Mouse (Mus musculus): ENCODE measurements at regions not wholly inside any gene's neighbourhood (a gene's known extent, or its start where the extent isn't known, plus 50 kb on each side); places are given as distances from the start of the nearest gene placed in this dataset.

GRCm38 (mm10) chr13:30085446-30085845 lies 50.8 kb upstream of the Mboat1 start:
- intact Hi-C loops (cut with DNase I) = loop anchor here (10.0 kb wide), 1 partner anchor 101 kb away; the partner anchor contains the start of gene E2f3
- DNase-seq = no peak

GRCm38 (mm10) chr13:30085005-30085404 lies 51.3 kb upstream of the Mboat1 start:
- DNase-seq = peak; percentile 89
- intact Hi-C loops (cut with DNase I) = loop anchor here (10.0 kb wide), 1 partner anchor 100 kb away; the partner anchor contains the start of gene E2f3

DNA sequence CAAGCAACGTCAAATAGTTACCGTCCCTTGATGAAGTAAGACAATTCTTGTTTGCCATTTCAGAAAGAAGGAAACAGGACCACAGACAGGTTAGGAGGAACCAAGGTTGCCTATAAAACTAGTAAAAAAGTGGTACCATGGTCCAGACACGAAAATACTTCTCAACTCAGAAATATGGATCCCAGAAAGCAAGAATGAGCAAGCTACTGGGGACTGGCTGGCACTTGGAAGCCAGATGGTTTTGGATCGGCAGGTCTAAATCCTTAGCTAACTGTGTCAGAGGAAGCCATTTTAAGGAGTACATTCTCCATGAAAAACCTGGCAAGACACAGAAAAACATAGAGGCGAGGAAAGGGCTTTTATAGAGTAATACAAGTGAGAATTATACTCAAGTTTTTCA lies 51.9 kb upstream of the Mboat1 start:
- intact Hi-C loops (cut with DNase I) = loop anchor here (10.0 kb wide), 1 partner anchor 100 kb away; the partner anchor contains the start of gene E2f3
- no peak for DNase-seq

DNA sequence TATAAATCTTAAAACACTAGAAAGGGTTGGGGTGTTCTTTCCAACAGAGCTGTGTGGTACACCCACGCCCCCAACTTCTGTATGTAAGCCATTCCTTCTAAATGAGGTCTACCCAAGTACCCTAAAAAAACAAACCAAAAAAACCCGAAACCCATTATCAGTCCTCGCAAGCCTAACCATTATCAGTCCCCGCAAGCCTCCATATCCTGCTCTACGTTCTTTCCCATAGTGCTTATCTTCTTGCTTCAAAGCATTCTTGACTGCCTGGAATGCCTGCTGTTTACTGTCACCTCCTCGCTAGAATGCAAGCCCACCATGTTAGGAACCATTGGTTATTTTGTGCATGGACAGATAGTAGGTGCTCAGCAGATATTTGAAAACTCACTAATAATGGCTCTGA lies 52.3 kb upstream of the Mboat1 start:
- intact Hi-C loops (cut with DNase I) = loop anchor here (10.0 kb wide), 1 partner anchor 99 kb away; the partner anchor contains the start of gene E2f3
- no peak for DNase-seq

GRCm38 (mm10) chr13:30082761-30083160 lies 53.5 kb upstream of the Mboat1 start:
- intact Hi-C loops (cut with DNase I) = loop anchor here (10.0 kb wide), 1 partner anchor 98 kb away; the partner anchor contains the start of gene E2f3
- no peak for DNase-seq

GRCm38 (mm10) chr13:30080705-30081474 lies 55.4 kb upstream of the Mboat1 start:
- DNase-seq = no peak
- intact Hi-C loops (cut with DNase I) = loop anchor here (10.0 kb wide), 1 partner anchor 96 kb away; the partner anchor contains the start of gene E2f3

DNA sequence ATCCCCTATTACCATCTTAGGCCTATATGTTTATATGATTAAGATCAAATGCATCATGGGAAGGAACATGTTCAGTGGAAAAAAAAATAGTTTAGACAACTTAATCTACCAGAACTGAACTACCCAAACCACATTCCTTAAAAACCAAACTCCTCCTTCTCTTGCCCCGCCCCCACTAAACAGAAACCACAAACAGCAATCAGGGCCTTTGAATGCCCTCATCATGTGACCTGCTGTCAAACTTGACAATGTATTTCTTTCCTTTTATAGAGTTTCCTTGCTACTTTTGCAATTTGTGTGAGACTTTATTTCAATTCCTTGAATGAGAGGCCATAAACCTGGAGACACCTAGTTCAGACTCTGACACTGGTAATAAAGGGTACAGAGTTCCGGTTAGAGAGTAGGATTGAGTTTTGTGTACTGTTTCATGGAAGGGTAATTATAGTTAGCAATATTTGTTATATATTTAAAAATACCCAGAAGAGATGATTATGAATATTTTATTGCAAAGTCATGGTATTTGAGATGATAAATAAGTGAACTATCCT lies 61.7 kb upstream of the Mboat1 start:
- intact Hi-C loops (cut with DNase I) = no loop called here
- no peak for DNase-seq

DNA sequence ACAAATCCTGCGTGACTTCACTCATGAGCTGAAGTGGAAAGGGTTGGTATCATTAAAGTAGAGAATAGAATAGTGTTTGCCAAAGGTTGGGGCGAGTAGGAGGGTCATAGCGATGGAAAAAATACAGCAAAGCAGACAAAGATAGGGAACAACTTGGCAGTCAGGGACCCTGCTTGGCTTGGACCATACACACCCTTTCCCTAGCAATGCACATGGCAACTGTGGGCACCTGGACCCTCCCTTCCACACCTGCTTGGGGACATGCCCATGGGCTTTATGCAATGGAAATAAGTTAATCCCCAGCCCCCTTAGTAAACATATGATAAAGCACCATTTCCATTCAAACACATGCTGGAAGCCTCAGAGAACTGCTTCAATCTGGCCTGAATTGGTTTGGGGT lies 62.2 kb upstream of the Mboat1 start:
- intact Hi-C loops (cut with DNase I) = no loop called here
- no peak for DNase-seq

GRCm38 (mm10) chr13:30069397-30069796 lies 66.9 kb upstream of the Mboat1 start:
- no peak for DNase-seq
- intact Hi-C loops (cut with DNase I) = no loop called here

GRCm38 (mm10) chr13:30067581-30068375 lies 68.5 kb upstream of the Mboat1 start:
- intact Hi-C loops (cut with DNase I) = no loop called here
- DNase-seq = peak; percentile 29

- intact Hi-C loops (cut with DNase I) = no loop called here
- no peak for DNase-seq
Measured at GRCm38 (mm10) chr13:30065520-30065919, 70.8 kb upstream of the Mboat1 start.

DNA sequence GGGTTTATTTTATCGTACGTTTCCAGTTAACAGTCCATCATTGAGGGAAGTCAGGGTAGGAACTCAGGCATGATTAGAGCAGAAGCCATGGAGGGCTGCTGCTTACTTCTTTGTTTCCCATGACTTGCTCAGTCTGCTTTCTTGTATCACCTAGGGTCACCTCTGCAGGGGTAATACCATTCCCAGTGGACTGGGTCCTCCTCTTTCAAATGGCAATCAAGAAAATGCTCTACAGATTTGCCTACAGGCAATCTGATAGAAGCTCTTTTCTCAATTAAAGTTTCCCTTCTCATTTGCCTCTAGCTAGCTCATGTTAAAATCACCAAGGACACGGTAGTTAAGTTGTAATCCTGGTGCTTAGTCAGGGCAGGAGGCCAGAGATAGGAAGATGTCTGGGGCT lies 72.5 kb upstream of the Mboat1 start:
- intact Hi-C loops (cut with DNase I) = no loop called here
- DNase-seq = no peak

DNA sequence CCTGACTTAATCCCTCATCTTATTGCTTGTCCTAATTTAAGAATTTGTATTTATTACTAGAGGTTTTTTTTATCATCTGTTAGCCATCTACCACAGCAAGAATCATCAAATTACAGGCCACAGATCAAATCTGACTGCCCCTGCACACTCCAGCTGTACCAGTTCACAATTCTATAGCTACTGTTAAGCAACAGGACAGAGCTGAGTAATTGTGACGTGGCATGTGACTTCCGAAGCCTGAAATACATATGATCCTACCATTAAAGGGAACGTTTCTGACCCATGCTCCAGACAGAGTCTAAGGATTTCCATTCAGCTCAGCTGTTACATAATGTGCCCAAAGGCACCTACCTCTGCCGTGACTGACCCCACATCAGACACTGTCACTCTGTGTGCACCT lies 74.0 kb upstream of the Mboat1 start:
- DNase-seq = no peak
- intact Hi-C loops (cut with DNase I) = no loop called here

DNA sequence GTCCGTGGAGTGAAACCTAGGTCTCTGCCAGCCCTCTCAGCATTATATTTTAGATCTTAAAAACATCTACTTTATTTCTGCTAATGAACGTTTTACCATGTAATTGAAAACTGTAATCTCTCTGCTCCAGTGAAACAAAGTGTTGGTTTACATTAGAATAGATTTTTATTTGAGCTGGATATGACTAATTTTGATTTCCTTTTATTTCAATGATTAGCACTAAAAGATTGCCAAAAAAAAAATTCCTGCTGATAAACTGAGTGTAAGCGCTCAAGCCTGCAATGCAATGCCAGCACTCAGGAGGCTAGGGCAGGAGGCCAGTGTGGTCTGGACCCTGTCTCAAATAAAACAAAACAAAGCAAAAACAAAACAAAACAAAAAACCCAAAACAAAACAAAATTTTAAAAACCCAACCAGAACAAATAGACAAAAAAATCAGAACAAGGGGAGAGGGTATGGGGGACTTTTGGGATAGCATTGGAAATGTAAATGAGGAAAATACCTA lies 69.3 kb upstream of the E2f3 start:
- intact Hi-C loops (cut with DNase I) = no loop called here
- DNase-seq = peak; percentile 24

DNA sequence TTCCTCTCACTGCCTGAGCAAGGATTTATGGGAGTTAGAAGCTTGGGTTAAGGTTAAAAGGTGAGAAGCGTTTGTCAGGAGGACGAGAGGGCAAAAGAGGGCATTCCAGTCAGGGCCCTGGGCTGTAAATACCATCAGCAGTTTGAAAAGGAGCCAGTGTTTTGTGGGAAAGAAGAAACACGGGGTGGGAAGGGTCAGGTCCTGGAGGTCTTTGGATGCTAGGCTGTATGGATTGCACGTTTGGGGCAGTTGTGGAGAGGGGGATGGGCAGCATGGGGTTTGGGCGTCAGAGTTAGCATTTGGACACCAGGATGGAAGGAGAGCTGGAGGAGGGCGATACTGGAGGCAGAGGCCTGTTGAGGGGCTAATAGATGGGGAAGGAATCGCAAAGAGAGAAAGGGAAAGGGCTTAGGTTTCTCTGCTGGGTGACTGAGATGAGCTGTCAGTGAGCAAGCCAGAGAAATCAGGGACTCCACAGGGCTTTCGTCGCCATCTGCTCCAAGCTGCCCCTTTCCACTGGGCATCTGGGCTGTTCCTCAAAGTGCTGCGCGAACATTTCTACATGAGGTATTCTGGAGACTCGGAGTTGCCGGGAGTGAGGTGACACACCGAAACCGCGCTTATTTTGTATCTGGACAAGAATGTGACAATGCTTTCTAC lies 66.2 kb upstream of the E2f3 start:
- intact Hi-C loops (cut with DNase I) = no loop called here
- DNase-seq = peak; percentile 69

DNA sequence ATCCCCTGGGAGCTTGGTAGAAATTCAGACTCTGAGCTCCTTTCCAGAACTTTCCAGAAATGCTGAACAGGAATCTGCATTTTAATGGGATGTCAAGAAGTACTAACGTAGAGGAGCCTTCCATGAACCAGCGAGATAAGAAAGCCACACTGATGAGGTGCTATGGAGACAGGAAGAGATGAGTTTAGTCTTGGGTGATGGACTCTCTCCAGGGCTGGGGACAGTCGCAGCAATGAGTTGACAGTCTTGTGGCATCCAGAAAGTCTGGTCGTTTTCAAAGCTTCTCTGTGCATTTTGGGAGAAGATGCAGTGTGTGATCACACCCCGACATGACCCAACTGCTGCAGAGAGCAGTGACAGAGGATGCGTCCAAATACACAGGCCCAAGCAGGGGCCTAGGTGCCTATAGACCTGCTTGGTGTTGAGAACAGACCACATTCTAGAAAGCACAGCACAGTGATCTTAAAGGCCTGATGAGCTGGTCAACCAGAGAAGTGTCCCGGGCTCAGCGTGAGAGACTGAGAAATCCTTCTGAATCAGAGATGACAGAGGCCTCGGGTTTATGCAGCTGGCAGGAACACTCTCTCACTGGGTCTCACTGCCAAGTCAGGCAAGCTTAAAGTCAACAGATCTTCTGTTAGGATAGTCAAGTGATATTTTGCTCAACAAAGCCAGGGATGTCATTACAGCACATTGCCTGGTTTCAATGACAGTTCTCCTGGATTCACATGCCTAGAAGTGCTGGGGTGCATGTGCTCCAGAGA lies 65.1 kb upstream of the E2f3 start:
- intact Hi-C loops (cut with DNase I) = no loop called here
- DNase-seq = no peak

- no peak for DNase-seq
- intact Hi-C loops (cut with DNase I) = no loop called here
Measured at GRCm38 (mm10) chr13:30048260-30048859, 62.5 kb upstream of the E2f3 start.

- intact Hi-C loops (cut with DNase I) = no loop called here
- DNase-seq = no peak
Measured at GRCm38 (mm10) chr13:30046504-30047169, 60.8 kb upstream of the E2f3 start.

DNA sequence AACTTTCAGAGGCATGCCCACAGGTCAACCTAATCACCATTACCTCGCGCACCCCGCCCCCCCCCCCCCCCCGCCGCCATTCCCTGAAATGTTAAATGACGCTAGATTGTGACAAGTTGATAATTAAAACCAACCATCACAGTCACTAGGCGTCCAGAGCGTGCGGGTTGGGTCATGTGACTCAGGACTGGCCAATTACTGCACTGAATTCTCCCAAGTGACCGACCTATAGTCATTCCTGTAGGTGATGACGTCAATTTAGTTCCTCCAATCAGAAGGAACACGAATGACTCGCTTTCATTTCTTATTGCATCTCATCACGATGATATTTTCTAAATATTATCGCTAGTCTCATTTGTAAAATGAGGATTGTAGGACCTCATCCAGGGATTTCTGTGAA lies 60.2 kb upstream of the E2f3 start:
- intact Hi-C loops (cut with DNase I) = no loop called here
- no peak for DNase-seq

Measured in left cerebral cortex, postnatal 4 days (tissue).